Mouse (Mus musculus) frontal cortex, postnatal 14 days (tissue): ENCODE data around the gene Atp4b.

ENCODE experiments used
- DNase-seq, 2 experiments: peaks; one replicate each; pipeline ENCODE4 v3.0.0; 2022; ENCODE audit warnings: low spot score in 2 of 2

The Atp4b gene

GRCm38 (mm10) chr8:13396725-13397124, at the start of gene Atp4b:
Gene Atp4b (minus strand): TSS chr8:13396825.
- DNase-seq, result no peak

- DNase-seq, result no peak
Measured at GRCm38 (mm10) chr8:13442152-13442551, 45.5 kb upstream of the Atp4b start.

GRCm38 (mm10) chr8:13437531-13437930, 40.9 kb upstream of the Atp4b start:
- DNase-seq, result no peak

- DNase-seq, result no peak
Measured at GRCm38 (mm10) chr8:13436052-13436451, 39.4 kb upstream of the Atp4b start.

GRCm38 (mm10) chr8:13434889-13435288, 38.3 kb upstream of the Atp4b start, which contains the start of gene Tmem255b:
Gene Tmem255b (plus strand): TSS chr8:13435189.
- no peak for DNase-seq

- no peak for DNase-seq
Measured at GRCm38 (mm10) chr8:13433130-13433529, 36.5 kb upstream of the Atp4b start.

GRCm38 (mm10) chr8:13430866-13431265, 34.2 kb upstream of the Atp4b start:
- DNase-seq, result no peak

- no peak for DNase-seq
Measured at GRCm38 (mm10) chr8:13430412-13430811, 33.8 kb upstream of the Atp4b start.

- no peak for DNase-seq
Measured at GRCm38 (mm10) chr8:13428156-13428555, 31.5 kb upstream of the Atp4b start.

GRCm38 (mm10) chr8:13427351-13427750, 30.7 kb upstream of the Atp4b start:
- DNase-seq, result no peak

GRCm38 (mm10) chr8:13420970-13421369, 24.3 kb upstream of the Atp4b start:
- DNase-seq, result peak in 1 of 2 experiments; percentile 8

GRCm38 (mm10) chr8:13419111-13419639, 22.6 kb upstream of the Atp4b start:
- DNase-seq, result no peak

- no peak for DNase-seq
Measured at GRCm38 (mm10) chr8:13415879-13416278, 19.3 kb upstream of the Atp4b start.

- no peak for DNase-seq
Measured at GRCm38 (mm10) chr8:13413823-13414390, 17.3 kb upstream of the Atp4b start.

- peak in 1 of 2 experiments; percentile 52 for DNase-seq
Measured at GRCm38 (mm10) chr8:13412891-13413558, 16.4 kb upstream of the Atp4b start.

- peak in 1 of 2 experiments; percentile 74 for DNase-seq
Measured at GRCm38 (mm10) chr8:13411597-13411996, 15.0 kb upstream of the Atp4b start.

GRCm38 (mm10) chr8:13406011-13406410, 9.4 kb upstream of the Atp4b start:
- DNase-seq, result no peak

GRCm38 (mm10) chr8:13404666-13405131, 8.1 kb upstream of the Atp4b start, which contains the start of gene Grk1:
Gene Grk1 (plus strand): TSS chr8:13405081.
- DNase-seq, result no peak

GRCm38 (mm10) chr8:13403517-13403916, 6.9 kb upstream of the Atp4b start:
- no peak for DNase-seq

- no peak for DNase-seq
Measured at GRCm38 (mm10) chr8:13393869-13394268, 2.8 kb downstream of the Atp4b start.

- no peak for DNase-seq
Measured at GRCm38 (mm10) chr8:13388744-13389143, 7.9 kb downstream of the Atp4b start.

GRCm38 (mm10) chr8:13387728-13388127, 8.9 kb downstream of the Atp4b start:
- no peak for DNase-seq

GRCm38 (mm10) chr8:13386366-13386765, 10.3 kb downstream of the Atp4b start:
- DNase-seq, result no peak
